Mouse (Mus musculus) kidney, embryonic 14.5 days (tissue): Measurements from ENCODE around the gene Mipol1. TPM values are rescaled to one million over a fixed set of nuclear protein-coding genes. Genes with fewer than 3 reads are reported as not detected.

Experiments used
- ATAC-seq: fragments of 200-750 bp; cut with Nextera tagmentation; 2 replicates; pipeline ENCODE4 v1.8.0; 2017; ENCODE audit warnings: moderate number of reproducible peaks, mild to moderate bottlenecking, moderate TSS enrichment, moderate library complexity; ENCODE audit not compliant: low FRiP score, low TSS enrichment
- H3K27ac ChIP-seq: fragments of 300-500 bp; sonication (generic); 2 replicates; pipeline ENCODE4 v1.5.1; 2014; ENCODE audit warnings: low read depth, mild to moderate bottlenecking, low read length, moderate library complexity, mixed read lengths
- H3K27me3 ChIP-seq: fragments of 300-500 bp; sonication (generic); 2 replicates; pipeline ENCODE4 v1.6.1; 2014; ENCODE audit warnings: mild to moderate bottlenecking, low read length; ENCODE audit not compliant: control insufficient read depth, insufficient read depth
- H3K36me3 ChIP-seq: fragments of 300-500 bp; sonication (generic); 2 replicates; pipeline ENCODE4 v1.6.1; 2014; ENCODE audit warnings: low read length, mixed read lengths; ENCODE audit not compliant: control insufficient read depth, insufficient read depth
- H3K4me1 ChIP-seq: fragments of 300-500 bp; sonication (generic); 2 replicates; pipeline ENCODE4 v1.6.1; 2014; ENCODE audit warnings: low read length, mixed read lengths; ENCODE audit not compliant: control insufficient read depth, insufficient read depth
- H3K4me2 ChIP-seq: fragments of 300-500 bp; sonication (generic); replicated peaks from 2 replicates; pipeline ENCODE4 v1.6.1; 2014; ENCODE audit warnings: low read depth, mild to moderate bottlenecking, low read length
- H3K4me3 ChIP-seq: fragments of 300-500 bp; sonication (generic); 2 replicates; pipeline ENCODE4 v1.5.1; 2014; ENCODE audit warnings: mild to moderate bottlenecking, low read length
- H3K9ac ChIP-seq: fragments of 300-500 bp; sonication (generic); 2 replicates; pipeline ENCODE4 v1.6.1; 2014; ENCODE audit warnings: low read depth, mild to moderate bottlenecking, low read length, moderate library complexity
- H3K9me3 ChIP-seq: fragments of 300-500 bp; sonication (generic); 2 replicates; pipeline ENCODE4 v1.6.1; 2016; ENCODE audit warnings: low read length; ENCODE audit not compliant: control insufficient read depth
- WGBS: fragments of 180-500 bp; shearing (Covaris S2); extraction: QIAGEN DNeasy Blood & Tissue Kit; methylation state at CpG from one replicate; pipeline ENCODE4 v1.1.7; 2014; 5-methylcytosine and 5-hydroxymethylcytosine counted together
- polyA plus RNA-seq: library from polyadenylated mRNA; unstranded; fragments of >200 nt; fragmentation: Nextera tagmentation; extraction: Ambion mirVana; gene quantifications from 2 replicates; pipeline ENCODE4 v1.2.1, GENCODE M21; 2014

Gene Mipol1
- polyA plus RNA-seq, 1 experiment from 2014 or later: 11.3 TPM

GRCm38 (mm10) chr12:57285303-57286059 lies 55.3 kb downstream of the Mipol1 start:
- Histone ChIP-seq H3K27me3 (no peaks in the 10 kb centered on the region), H3K27ac (no peak overlapping the region), H3K4me1 (no peaks in the 10 kb centered on the region), H3K36me3 (no peaks in the 10 kb centered on the region), H3K4me3 (no peak overlapping the region), H3K4me2 (no peak overlapping the region), H3K9ac (no peak overlapping the region), H3K9me3 (no peaks in the 10 kb centered on the region)
- ATAC-seq: no peak
- WGBS: 84% methylated on average over 5 of the region's 5 CpGs

DNA sequence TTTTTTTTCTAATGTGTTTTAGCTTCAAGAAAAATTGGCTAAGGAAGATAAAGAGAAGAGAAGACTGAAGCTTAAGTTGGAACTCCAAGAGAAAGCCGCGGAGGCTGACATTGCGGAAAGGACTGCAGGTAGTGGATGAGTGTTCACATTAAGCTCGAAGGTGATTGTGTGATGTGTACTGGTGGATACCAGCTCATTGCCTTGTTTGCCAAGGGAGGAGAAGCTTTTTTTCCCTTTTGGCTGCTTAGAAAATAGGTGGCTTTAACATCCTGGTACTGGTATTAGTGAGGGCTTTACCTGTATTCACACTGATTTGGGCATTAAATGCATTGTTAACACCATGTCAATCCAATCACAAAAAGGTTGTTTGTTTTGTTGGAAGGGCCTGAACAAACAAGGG lies 77.1 kb downstream of the Mipol1 start:
- H3K4me3 ChIP-seq: no peak overlapping the region
- H3K4me1 ChIP-seq: no peaks in the 10 kb centered on the region
- ATAC-seq: no peak
- H3K27ac ChIP-seq: no peak overlapping the region
- H3K4me2 ChIP-seq: no peak overlapping the region
- H3K9me3 ChIP-seq: no peaks in the 10 kb centered on the region
- H3K9ac ChIP-seq: no peak overlapping the region
- 96% methylated on average over 4 of the region's 4 CpGs for WGBS
- no peaks in the 10 kb centered on the region for H3K27me3 ChIP-seq
- H3K36me3 ChIP-seq: no peaks in the 10 kb centered on the region

GRCm38 (mm10) chr12:57307748-57308147 lies 77.5 kb downstream of the Mipol1 start:
- H3K27ac ChIP-seq: no peak overlapping the region
- no peak overlapping the region for H3K4me3 ChIP-seq
- no peaks in the 10 kb centered on the region for H3K27me3 ChIP-seq
- no peaks in the 10 kb centered on the region for H3K36me3 ChIP-seq
- no peak overlapping the region for H3K9ac ChIP-seq
- 96% methylated on average over 1 of the region's 1 CpGs for WGBS
- no peak overlapping the region for H3K4me2 ChIP-seq
- H3K9me3 ChIP-seq: no peaks in the 10 kb centered on the region
- ATAC-seq: no peak
- no peaks in the 10 kb centered on the region for H3K4me1 ChIP-seq

GRCm38 (mm10) chr12:57339053-57339452 lies 108.8 kb downstream of the Mipol1 start:
- H3K27me3 ChIP-seq: no peaks in the 10 kb centered on the region
- H3K9me3 ChIP-seq: peaks cover 3% of the 10 kb centered on the region; the same call in 1 of the 2 replicates
- no peaks in the 10 kb centered on the region for H3K4me1 ChIP-seq
- no peak overlapping the region for H3K9ac ChIP-seq
- no peak overlapping the region for H3K4me3 ChIP-seq
- no peak overlapping the region for H3K27ac ChIP-seq
- H3K4me2 ChIP-seq: no peak overlapping the region
- H3K36me3 ChIP-seq: no peaks in the 10 kb centered on the region
- no peak for ATAC-seq
- 78% methylated on average over 1 of the region's 1 CpGs for WGBS

DNA sequence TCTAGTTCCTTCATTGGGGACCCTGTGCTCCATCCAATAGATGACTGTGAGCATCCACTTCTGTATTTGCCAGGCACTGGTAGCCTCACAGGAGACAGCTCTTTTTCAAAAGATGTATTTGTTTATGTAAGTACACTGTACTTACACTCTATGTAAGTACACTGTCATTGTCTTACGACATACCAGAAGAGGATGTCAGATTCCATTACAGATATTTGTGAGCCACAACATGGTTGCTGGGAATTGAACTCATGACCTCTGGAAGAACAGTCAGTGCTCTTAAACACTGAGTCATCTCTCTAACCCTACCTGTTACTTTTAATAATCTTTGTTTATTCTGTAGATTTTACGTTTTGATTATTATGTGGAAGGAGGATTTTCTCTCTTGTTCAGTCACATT lies 109.9 kb downstream of the Mipol1 start:
- H3K4me3 ChIP-seq: no peak overlapping the region
- H3K9me3 ChIP-seq: peaks cover 3% of the 10 kb centered on the region; the same call in 1 of the 2 replicates
- no peak overlapping the region for H3K4me2 ChIP-seq
- ATAC-seq: no peak
- no peaks in the 10 kb centered on the region for H3K27me3 ChIP-seq
- no peaks in the 10 kb centered on the region for H3K36me3 ChIP-seq
- H3K27ac ChIP-seq: no peak overlapping the region
- WGBS: 86% methylated on average over 2 of the region's 2 CpGs
- no peak overlapping the region for H3K9ac ChIP-seq
- H3K4me1 ChIP-seq: no peaks in the 10 kb centered on the region

GRCm38 (mm10) chr12:57362732-57363131 lies 132.5 kb downstream of the Mipol1 start:
- no peak overlapping the region for H3K4me3 ChIP-seq
- H3K9ac ChIP-seq: no peak overlapping the region
- H3K4me2 ChIP-seq: no peak overlapping the region
- WGBS: 82% methylated on average over 2 of the region's 2 CpGs
- no peaks in the 10 kb centered on the region for H3K36me3 ChIP-seq
- H3K4me1 ChIP-seq: no peaks in the 10 kb centered on the region
- ATAC-seq: no peak
- no peaks in the 10 kb centered on the region for H3K27me3 ChIP-seq
- H3K27ac ChIP-seq: no peak overlapping the region
- no peaks in the 10 kb centered on the region for H3K9me3 ChIP-seq

DNA sequence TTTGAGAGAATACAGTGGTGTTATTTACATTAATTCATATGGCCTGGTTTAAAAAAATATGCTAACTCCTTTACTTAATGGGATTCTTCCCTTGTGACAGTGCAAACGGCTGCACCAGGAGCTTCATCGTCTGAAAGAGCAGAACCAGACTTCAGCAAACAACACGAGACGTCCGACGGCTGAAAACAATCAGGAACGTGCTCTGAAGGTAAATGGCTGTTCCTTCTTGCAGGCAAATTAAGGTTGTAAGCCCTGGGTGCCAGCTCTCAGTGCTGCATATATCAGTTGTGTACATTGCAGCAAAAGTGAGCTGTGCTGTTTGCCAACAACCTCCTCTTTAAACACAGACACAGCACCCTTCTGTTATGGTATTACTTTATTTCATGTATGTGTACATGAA lies 133.8 kb downstream of the Mipol1 start:
- Histone ChIP-seq H3K27ac (no peak overlapping the region), H3K4me1 (no peaks in the 10 kb centered on the region), H3K27me3 (no peaks in the 10 kb centered on the region), H3K4me3 (no peak overlapping the region), H3K4me2 (no peak overlapping the region), H3K9ac (no peak overlapping the region), H3K36me3 (no peaks in the 10 kb centered on the region), H3K9me3 (no peaks in the 10 kb centered on the region)
- no peak for ATAC-seq
- 79% methylated on average over 7 of the region's 7 CpGs for WGBS

DNA sequence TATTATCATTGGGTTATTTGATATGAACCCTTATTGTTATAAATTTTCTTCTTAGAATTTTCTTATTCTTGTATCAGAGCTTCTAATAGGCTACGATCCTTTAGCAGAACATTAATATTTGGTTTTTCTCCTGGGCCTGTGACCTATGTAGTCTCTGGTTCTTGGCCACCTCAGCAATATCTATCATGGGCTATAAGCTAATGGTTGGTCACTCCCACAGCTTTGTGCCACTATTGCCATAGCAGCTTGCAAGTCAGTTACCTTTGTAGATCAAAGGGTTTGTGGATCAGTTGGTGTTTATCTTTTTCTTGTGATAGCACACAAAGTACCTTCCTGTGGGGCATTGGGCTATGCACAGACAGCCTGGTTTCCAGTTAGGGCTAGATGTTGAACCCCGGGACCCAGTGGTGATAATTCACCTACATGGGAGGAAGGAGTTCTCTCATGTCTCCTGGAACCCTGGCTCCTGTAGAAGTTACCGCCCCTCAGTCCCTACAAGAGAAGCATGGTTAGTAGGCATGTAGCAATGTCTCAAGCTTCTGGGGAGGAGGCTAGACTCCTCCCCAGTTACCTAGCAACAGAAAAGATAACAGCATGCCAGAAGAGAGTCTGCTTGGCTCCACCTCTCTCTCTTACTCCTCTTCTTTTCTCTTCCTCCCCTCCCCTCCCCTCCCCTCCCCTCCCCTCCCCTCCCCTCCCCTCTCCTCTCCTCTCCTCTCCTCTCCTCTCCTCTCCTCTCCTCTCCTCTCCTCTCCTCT lies 141.7 kb downstream of the Mipol1 start:
- Histone ChIP-seq H3K27ac (no peak overlapping the region), H3K9me3 (no peaks in the 10 kb centered on the region), H3K27me3 (no peaks in the 10 kb centered on the region), H3K9ac (no peak overlapping the region), H3K4me2 (no peak overlapping the region), H3K4me1 (no peaks in the 10 kb centered on the region), H3K36me3 (no peaks in the 10 kb centered on the region), H3K4me3 (no peak overlapping the region)
- no peak for ATAC-seq
- 89% methylated on average over 3 of the region's 3 CpGs for WGBS

- no peak overlapping the region for H3K4me2 ChIP-seq
- ATAC-seq: no peak
- 54% methylated on average over 6 of the region's 6 CpGs for WGBS
- no peak overlapping the region for H3K9ac ChIP-seq
- H3K4me3 ChIP-seq: no peak overlapping the region
- no peaks in the 10 kb centered on the region for H3K36me3 ChIP-seq
- H3K27ac ChIP-seq: no peak overlapping the region
- H3K4me1 ChIP-seq: no peaks in the 10 kb centered on the region
- H3K9me3 ChIP-seq: no peaks in the 10 kb centered on the region
- H3K27me3 ChIP-seq: no peaks in the 10 kb centered on the region
Measured at GRCm38 (mm10) chr12:57382797-57383196, 152.6 kb downstream of the Mipol1 start.
